Mouse (Mus musculus) testis, adult 2 months (tissue): ENCODE data around the gene Rtn4rl1. TPM values are rescaled to one million over a fixed set of nuclear protein-coding genes. Genes with fewer than 3 reads are reported as not detected.
"Not testable (repeated sequence)": the region's sequence is repeated elsewhere in the genome, so short reads cannot be mapped to it uniquely, and the experiment has no call there.

Experiments used
- H3K27ac ChIP-seq: fragments of 200-500 bp; 2 replicates; pipeline ENCODE4 v1.5.1; 2012; ENCODE audit warnings: low read depth, low read length; ENCODE audit not compliant: control insufficient read depth, insufficient read depth
- H3K27me3 ChIP-seq: fragments of 200-500 bp; 2 replicates; pipeline ENCODE4 v1.6.1; 2012; ENCODE audit warnings: mild to moderate bottlenecking, low read length, moderate library complexity; ENCODE audit not compliant: control insufficient read depth, insufficient read depth
- H3K36me3 ChIP-seq: fragments of 200-500 bp; 2 replicates; pipeline ENCODE4 v1.6.1; 2012; ENCODE audit warnings: mild to moderate bottlenecking, low read length; ENCODE audit not compliant: control insufficient read depth, insufficient read depth
- H3K4me1 ChIP-seq: fragments of 200-500 bp; 2 replicates; pipeline ENCODE4 v1.6.1; 2012; ENCODE audit warnings: low read length; ENCODE audit not compliant: control insufficient read depth, insufficient read depth
- H3K4me3 ChIP-seq: fragments of 200-500 bp; 2 replicates; pipeline ENCODE4 v1.5.1; 2012; ENCODE audit warnings: low read depth, mild to moderate bottlenecking, low read length, moderate library complexity, mixed read lengths; ENCODE audit not compliant: control insufficient read depth
- CTCF ChIP-seq: fragments of 200-500 bp; IDR thresholded peaks from 2 replicates; pipeline ENCODE4 v1.5.1; 2012; ENCODE audit warnings: low read depth, mild to moderate bottlenecking, inconsistent platforms, low read length, moderate library complexity; ENCODE audit not compliant: control insufficient read depth, insufficient read depth, insufficient replicate concordance
- POLR2A ChIP-seq: fragments of 200-500 bp; IDR thresholded peaks from 2 replicates; pipeline ENCODE4 v1.6.1; 2012; ENCODE audit warnings: low read depth, mild to moderate bottlenecking, inconsistent platforms, low read length, moderate library complexity; ENCODE audit not compliant: control insufficient read depth
- polyA plus RNA-seq: library from polyadenylated mRNA; depleted of rRNA; stranded (reverse); fragments of >200 nt; gene quantifications from 2 replicates; pipeline ENCODE4 v1.2.3, GENCODE M21; 2012

Gene Rtn4rl1
- polyA plus RNA-seq, 1 experiment = 3.3 TPM

GRCm38 (mm10) chr11:75278115-75278514, 84.5 kb downstream of the Rtn4rl1 start:
- Histone ChIP-seq H3K27ac (no peak overlapping the region), H3K27me3 (no peaks in the 10 kb centered on the region; the same call in 1 of the 2 replicates), H3K36me3 (no peaks in the 10 kb centered on the region), H3K4me1 (peaks cover 13% of the 10 kb centered on the region), H3K4me3 (no peak overlapping the region)
- TF ChIP-seq CTCF (no peak), POLR2A (no peak)

- Histone ChIP-seq H3K27me3 (no peaks in the 10 kb centered on the region; the same call in 1 of the 2 replicates), H3K4me1 (peaks cover 13% of the 10 kb centered on the region), H3K36me3 (no peaks in the 10 kb centered on the region), H3K27ac (no peak overlapping the region), H3K4me3 (no peak overlapping the region)
- TF ChIP-seq POLR2A (no peak), CTCF (no peak)
Observed at GRCm38 (mm10) chr11:75279013-75279341, 85.4 kb downstream of the Rtn4rl1 start.

- TF ChIP-seq POLR2A (no peak), CTCF (no peak)
- H3K27me3 ChIP-seq = no peaks in the 10 kb centered on the region; the same call in 1 of the 2 replicates
- H3K4me1 ChIP-seq = peaks cover 13% of the 10 kb centered on the region
- H3K4me3 ChIP-seq = peak overlapping the region; percentile 12
- no peaks in the 10 kb centered on the region for H3K36me3 ChIP-seq
- no peak overlapping the region for H3K27ac ChIP-seq
Observed at GRCm38 (mm10) chr11:75279342-75280065, 85.9 kb downstream of the Rtn4rl1 start.

- Histone ChIP-seq H3K36me3 (no peaks in the 10 kb centered on the region), H3K4me1 (peaks cover 13% of the 10 kb centered on the region), H3K27ac (no peak overlapping the region), H3K27me3 (no peaks in the 10 kb centered on the region; the same call in 1 of the 2 replicates), H3K4me3 (no peak overlapping the region)
- TF ChIP-seq CTCF (no peak), POLR2A (no peak)
Observed at GRCm38 (mm10) chr11:75280066-75280410, 86.5 kb downstream of the Rtn4rl1 start.

- H3K4me1 ChIP-seq = peaks cover 13% of the 10 kb centered on the region
- no peak for TF ChIP-seq CTCF
- no peak for TF ChIP-seq POLR2A
- H3K27me3 ChIP-seq = no peaks in the 10 kb centered on the region; the same call in 1 of the 2 replicates
- no peak overlapping the region for H3K4me3 ChIP-seq
- no peak overlapping the region for H3K27ac ChIP-seq
- no peaks in the 10 kb centered on the region for H3K36me3 ChIP-seq
Observed at GRCm38 (mm10) chr11:75280435-75281001, 86.9 kb downstream of the Rtn4rl1 start.

- Histone ChIP-seq H3K27me3 (no peaks in the 10 kb centered on the region; the same call in 1 of the 2 replicates), H3K36me3 (no peaks in the 10 kb centered on the region), H3K4me1 (peaks cover 13% of the 10 kb centered on the region), H3K4me3 (no peak overlapping the region; the same call in 1 of the 2 replicates), H3K27ac (no peak overlapping the region)
- TF ChIP-seq CTCF (no peak), POLR2A (no peak)
Observed at GRCm38 (mm10) chr11:75281380-75282256, 88.0 kb downstream of the Rtn4rl1 start.

GRCm38 (mm10) chr11:75282496-75283120, 89.0 kb downstream of the Rtn4rl1 start:
- Histone ChIP-seq H3K4me1 (peaks cover 13% of the 10 kb centered on the region), H3K4me3 (no peak overlapping the region), H3K27ac (no peak overlapping the region), H3K36me3 (no peaks in the 10 kb centered on the region), H3K27me3 (no peaks in the 10 kb centered on the region; the same call in 1 of the 2 replicates)
- TF ChIP-seq CTCF = no peak
- no peak for TF ChIP-seq POLR2A

- not testable (repeated sequence) for H3K36me3 ChIP-seq, H3K27ac ChIP-seq, H3K4me3 ChIP-seq, H3K27me3 ChIP-seq
- peaks cover 13% of the 10 kb centered on the region for H3K4me1 ChIP-seq
Observed at GRCm38 (mm10) chr11:75283784-75284183, 90.2 kb downstream of the Rtn4rl1 start.
